8 mouse cellular contexts compared by ENCODE assay signal in the genomic region with DNA sequence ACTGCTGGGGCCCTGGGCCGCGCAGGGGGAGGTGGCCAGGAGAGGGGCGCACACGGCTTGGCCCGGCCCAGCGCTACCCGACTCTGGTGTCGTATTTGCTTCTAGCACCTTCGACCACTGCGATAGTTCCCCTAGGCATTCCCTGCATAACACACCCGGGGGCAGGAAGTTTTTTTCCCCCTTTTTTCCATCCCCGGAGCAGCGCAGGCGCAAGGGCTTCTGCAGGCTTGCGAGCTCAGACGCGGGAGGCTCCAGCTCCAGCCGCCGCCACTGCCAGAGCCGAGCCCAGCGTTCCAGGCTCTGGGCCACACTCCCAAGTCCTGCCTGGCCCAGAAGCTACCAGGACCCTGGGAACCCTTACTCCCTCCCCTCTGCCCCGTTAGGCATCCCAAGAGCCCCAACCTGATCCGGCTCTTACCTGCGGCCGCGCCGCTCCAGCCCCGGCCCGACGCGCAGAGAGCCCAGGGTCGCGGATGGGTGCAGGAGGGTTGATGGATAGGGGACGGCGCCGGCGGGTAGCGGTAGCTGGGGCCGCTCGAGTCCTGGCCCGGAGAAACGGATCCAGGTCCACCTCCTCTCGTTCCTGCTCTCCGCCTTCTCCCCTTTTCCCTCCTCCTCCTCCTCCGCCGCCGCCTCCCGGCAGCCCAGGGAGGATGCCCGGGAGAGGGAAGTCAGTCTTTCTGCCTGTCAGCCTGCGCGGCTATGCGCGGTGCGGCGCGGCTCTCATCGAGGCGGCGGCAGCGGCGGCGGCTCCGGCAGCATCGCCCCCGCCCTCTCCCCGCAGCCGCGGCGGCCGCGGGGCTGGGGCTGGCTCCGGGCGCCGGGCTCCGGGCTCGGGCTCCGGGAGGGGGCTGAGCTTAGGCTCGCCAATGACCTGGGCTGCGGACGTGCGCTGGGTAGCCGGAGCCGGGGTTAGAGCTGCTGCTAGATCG. TPM values are rescaled to one million over a fixed set of nuclear protein-coding genes. Genes with fewer than 3 reads are reported as not detected.
A peak's percentile ranks its signal among the peaks of the same experiment; 100 is the strongest.
DNase-seq lines count a peak whose midpoint lies in the region; ATAC-seq and TF ChIP-seq lines count a peak whose summit lies in the region.

No protein-coding gene starts in this region.

- H3K9ac ChIP-seq in forebrain, embryonic 16.5 days (replicated peaks; ENCODE audit: low read depth, low read length): peak overlapping the region; percentile 98
- peak overlapping the region; percentile 81 for H3K9ac ChIP-seq in hindbrain, postnatal 0 days (replicated peaks; ENCODE audit: low read length)
- H3K9ac ChIP-seq in limb, embryonic 15.5 days: peak overlapping the region; percentile 82
- H3K9ac ChIP-seq in neural tube, embryonic 14.5 days (replicated peaks; ENCODE audit: low read depth, low read length): peak overlapping the region; percentile 90

- no peak for TF ChIP-seq CTCF in hindbrain, postnatal 0 days (IDR thresholded peaks at IDR 0.05; ENCODE audit: low read depth)

- DNase-seq in kidney, adult 11 months: peak; percentile 8
- no peak for DNase-seq in kidney, adult 8-10 months
- DNase-seq in cerebellum, adult 11-12 months: peak; percentile 67
- peak; percentile 62 for DNase-seq in hindbrain, postnatal 0 days (ENCODE audit: low spot score)
- no peak for DNase-seq in spleen, postnatal 10 days (ENCODE audit: low spot score in 2 of 2)

- under 1% methylated on average over 72 of the region's 84 CpGs for WGBS in forebrain, embryonic 16.5 days
- under 1% methylated on average over 77 of the region's 84 CpGs for WGBS in hindbrain, postnatal 0 days
- WGBS in limb, embryonic 15.5 days: 1% methylated on average over 73 of the region's 84 CpGs
- 1% methylated on average over 71 of the region's 84 CpGs for WGBS in neural tube, embryonic 14.5 days

- no peaks in the 10 kb centered on the region for H3K9me3 ChIP-seq in forebrain, embryonic 16.5 days (ENCODE audit: control insufficient read depth, low read length)
- no peaks in the 10 kb centered on the region for H3K9me3 ChIP-seq in hindbrain, postnatal 0 days (ENCODE audit: low read length)
- H3K9me3 ChIP-seq in limb, embryonic 15.5 days: no peaks in the 10 kb centered on the region
- no peaks in the 10 kb centered on the region for H3K9me3 ChIP-seq in neural tube, embryonic 14.5 days (ENCODE audit: control insufficient read depth, low read length)

- peaks cover 27% of the 10 kb centered on the region for H3K4me1 ChIP-seq in forebrain, embryonic 16.5 days (replicated peaks; ENCODE audit: control insufficient read depth, insufficient read depth, low read length)
- 0 out of 2 replicates have a peak, but pooled peaks cover 11% of the 10 kb centered on the region for H3K4me1 ChIP-seq in hindbrain, postnatal 0 days (ENCODE audit: insufficient read depth, low read length)
- peaks cover 20% of the 10 kb centered on the region for H3K4me1 ChIP-seq in limb, embryonic 15.5 days
- H3K4me1 ChIP-seq in neural tube, embryonic 14.5 days (ENCODE audit: control insufficient read depth, insufficient read depth, low read length): peaks cover 11% of the 10 kb centered on the region; the same call in 1 of the 2 replicates

- H3K36me3 ChIP-seq in forebrain, embryonic 16.5 days (ENCODE audit: control insufficient read depth, insufficient read depth): no peaks in the 10 kb centered on the region
- H3K36me3 ChIP-seq in hindbrain, postnatal 0 days (ENCODE audit: insufficient read depth, low read length): no peaks in the 10 kb centered on the region
- no peaks in the 10 kb centered on the region for H3K36me3 ChIP-seq in limb, embryonic 15.5 days
- H3K36me3 ChIP-seq in neural tube, embryonic 14.5 days (ENCODE audit: control insufficient read depth, insufficient read depth, low read length): no peaks in the 10 kb centered on the region

- peak overlapping the region; percentile 94 for H3K27ac ChIP-seq in forebrain, embryonic 16.5 days (ENCODE audit: low read length)
- H3K27ac ChIP-seq in hindbrain, postnatal 0 days: peak overlapping the region; percentile 89
- H3K27ac ChIP-seq in limb, embryonic 15.5 days: peak overlapping the region; percentile 89
- H3K27ac ChIP-seq in neural tube, embryonic 14.5 days (ENCODE audit: low read depth, low read length): peak overlapping the region; percentile 93

- H3K4me3 ChIP-seq in forebrain, embryonic 16.5 days (replicated peaks; ENCODE audit: low read length): peak overlapping the region; percentile 92
- H3K4me3 ChIP-seq in hindbrain, postnatal 0 days (ENCODE audit: low read length): peak overlapping the region; percentile 92
- peak overlapping the region; percentile 92 for H3K4me3 ChIP-seq in limb, embryonic 15.5 days
- H3K4me3 ChIP-seq in neural tube, embryonic 14.5 days (ENCODE audit: low read depth, low read length): peak overlapping the region; percentile 90

- no peaks in the 10 kb centered on the region for H3K27me3 ChIP-seq in forebrain, embryonic 16.5 days (replicated peaks; ENCODE audit: control insufficient read depth, insufficient read depth, low read length)
- H3K27me3 ChIP-seq in hindbrain, postnatal 0 days (ENCODE audit: insufficient read depth, low read length): no peaks in the 10 kb centered on the region
- H3K27me3 ChIP-seq in limb, embryonic 15.5 days: no peaks in the 10 kb centered on the region
- H3K27me3 ChIP-seq in neural tube, embryonic 14.5 days (ENCODE audit: control insufficient read depth, insufficient read depth, low read length): no peaks in the 10 kb centered on the region

- H3K4me2 ChIP-seq in forebrain, embryonic 16.5 days (ENCODE audit: low read length): peak overlapping the region; percentile 91
- H3K4me2 ChIP-seq in hindbrain, postnatal 0 days (ENCODE audit: low read depth, low read length): peak overlapping the region; percentile 88
- peak overlapping the region; percentile 96 for H3K4me2 ChIP-seq in limb, embryonic 15.5 days
- H3K4me2 ChIP-seq in neural tube, embryonic 14.5 days (ENCODE audit: low read depth, low read length): peak overlapping the region; percentile 79

- ATAC-seq in forebrain, embryonic 16.5 days: peak; percentile 75
- peak; percentile 67 for ATAC-seq in hindbrain, postnatal 0 days
- peak; percentile 42 for ATAC-seq in limb, embryonic 15.5 days (ENCODE audit: insufficient number of reproducible peaks, low FRiP score, low TSS enrichment, low read depth)
- peak; percentile 77 for ATAC-seq in neural tube, embryonic 14.5 days (ENCODE audit: low read depth)

RNA-seq across cellular contexts. Expression of gene Klhl29, which starts 0.5 kb away (rescaled TPM):
- polyA plus RNA-seq in forebrain, embryonic 16.5 days (2015; fragmentation: Nextera tagmentation; extraction: Ambion mirVana): 5.3 and 7.3 TPM in 2 replicates
- 11.2 and 16.7 TPM in 2 replicates for total RNA-seq in hindbrain, postnatal 0 days (2014; rRNA removed)
- 2.8 and 3.0 TPM in 2 replicates for polyA plus RNA-seq in hindbrain, postnatal 0 days (2015; fragmentation: Nextera tagmentation; extraction: Ambion mirVana)
- 1.3 and 2.2 TPM in 2 replicates for polyA plus RNA-seq in limb, embryonic 15.5 days (2015; fragmentation: Nextera tagmentation; extraction: Ambion mirVana)
- 4.9 and 6.1 TPM in 2 replicates for polyA plus RNA-seq in neural tube, embryonic 14.5 days (2014; fragmentation: Nextera tagmentation; extraction: Ambion mirVana)

Comparison
In these comparisons a context has a peak if more than half of its experiments do, and no peak if none do; other contexts are left out.
1. DNase-seq: peak in kidney, adult 11 months (single experiment), cerebellum, adult 11-12 months (single experiment) and hindbrain, postnatal 0 days (single experiment); none in kidney, adult 8-10 months (0 of 2) and spleen, postnatal 10 days (0 of 2).
2. Peak in every context shown above with its lines, with median percentiles within 50 percentile points of each other: ATAC-seq, H3K27ac ChIP-seq, H3K4me2 ChIP-seq, H3K4me3 ChIP-seq and H3K9ac ChIP-seq.